Mouse (Mus musculus): ENCODE data around the gene Rubcn.
A peak's percentile ranks its signal among the peaks of the same experiment; 100 is the strongest.

Gene Rubcn

GRCm38 (mm10) chr16:32870231-32870630, 7.3 kb downstream of the Rubcn start:
- DNase-seq (ENCODE audit: low spot score): no peak

GRCm38 (mm10) chr16:32867919-32868552, 9.5 kb downstream of the Rubcn start:
- peak; percentile 91 for DNase-seq (ENCODE audit: low spot score)

- no peak for DNase-seq (ENCODE audit: low spot score)
These were observed 10.9 kb downstream of the Rubcn start for GRCm38 (mm10) chr16:32866713-32867112.

GRCm38 (mm10) chr16:32865401-32865800, 12.2 kb downstream of the Rubcn start:
- no peak for DNase-seq (ENCODE audit: low spot score)

GRCm38 (mm10) chr16:32861813-32862385, 15.7 kb downstream of the Rubcn start:
- no peak for DNase-seq (ENCODE audit: low spot score)

- no peak for DNase-seq (ENCODE audit: low spot score)
These were observed 18.6 kb downstream of the Rubcn start for GRCm38 (mm10) chr16:32858771-32859636.

- DNase-seq (ENCODE audit: low spot score): no peak
These were observed 19.2 kb downstream of the Rubcn start for GRCm38 (mm10) chr16:32858356-32858755.

GRCm38 (mm10) chr16:32856751-32857150, 20.8 kb downstream of the Rubcn start:
- no peak for DNase-seq (ENCODE audit: low spot score)

- DNase-seq (ENCODE audit: low spot score): peak; percentile 41
These were observed 23.5 kb downstream of the Rubcn start for GRCm38 (mm10) chr16:32854050-32854571.

GRCm38 (mm10) chr16:32853492-32854049, 24.0 kb downstream of the Rubcn start:
- DNase-seq (ENCODE audit: low spot score): no peak

- DNase-seq (ENCODE audit: low spot score): no peak
These were observed 28.3 kb downstream of the Rubcn start for GRCm38 (mm10) chr16:32849042-32849830.

- DNase-seq (ENCODE audit: low spot score): no peak
These were observed 30.5 kb downstream of the Rubcn start for GRCm38 (mm10) chr16:32847103-32847502.

- DNase-seq (ENCODE audit: low spot score): no peak
These were observed 46.1 kb downstream of the Rubcn start for GRCm38 (mm10) chr16:32831501-32831900.

GRCm38 (mm10) chr16:32829104-32829503, 48.5 kb downstream of the Rubcn start:
- no peak for DNase-seq (ENCODE audit: low spot score)

- no peak for DNase-seq (ENCODE audit: low spot score)
These were observed 51.0 kb downstream of the Rubcn start for GRCm38 (mm10) chr16:32826521-32826920.

GRCm38 (mm10) chr16:32825380-32825779, 52.2 kb downstream of the Rubcn start:
- no peak for DNase-seq (ENCODE audit: low spot score)

- DNase-seq (ENCODE audit: low spot score): no peak
These were observed 53.5 kb downstream of the Rubcn start for GRCm38 (mm10) chr16:32824061-32824460.

- DNase-seq (ENCODE audit: low spot score): no peak
These were observed 54.1 kb downstream of the Rubcn start for GRCm38 (mm10) chr16:32823487-32823886.

- DNase-seq (ENCODE audit: low spot score): no peak
These were observed 54.7 kb downstream of the Rubcn start for GRCm38 (mm10) chr16:32822881-32823280.

GRCm38 (mm10) chr16:32822450-32822827, 55.1 kb downstream of the Rubcn start:
- no peak for DNase-seq (ENCODE audit: low spot score)

GRCm38 (mm10) chr16:32821772-32822449, 55.7 kb downstream of the Rubcn start:
- DNase-seq (ENCODE audit: low spot score): no peak
